Mouse (Mus musculus) ZHBTc4 (cell line): Measurements from ENCODE around the gene Mthfsd.

Source experiments
- DNase-seq: peaks from one replicate; pipeline ENCODE4 v3.0.0-alpha.2; 2011; ENCODE audit warnings: low read depth, low spot score

The Mthfsd gene

GRCm38 (mm10) chr8:121073174-121074107 is 34.8 kb downstream of the Mthfsd start:
- DNase-seq, result peak; percentile 54

GRCm38 (mm10) chr8:121072406-121073130 is 35.6 kb downstream of the Mthfsd start:
- no peak for DNase-seq

DNA sequence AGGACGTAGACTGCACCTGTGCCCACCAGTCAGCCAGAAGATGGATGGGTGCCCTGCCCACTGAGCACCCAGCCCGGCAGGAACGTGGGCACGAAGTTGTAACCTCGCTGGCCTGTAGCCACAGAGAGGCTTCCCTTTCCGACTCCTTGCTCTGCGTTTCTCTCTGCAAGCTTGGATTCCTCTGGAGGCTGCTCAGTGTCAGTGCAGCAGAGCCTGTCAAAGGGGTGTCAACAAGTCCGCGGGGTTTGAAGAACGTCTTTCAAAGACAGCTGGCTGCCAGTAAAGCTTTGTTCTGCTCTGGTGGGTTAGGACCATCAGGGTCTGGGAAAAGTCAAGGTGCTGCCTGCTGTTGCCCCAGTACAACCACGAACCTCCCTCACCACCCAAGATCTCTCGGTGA is 36.7 kb downstream of the Mthfsd start:
- peak; percentile 25 for DNase-seq

- no peak for DNase-seq
These were observed 44.5 kb downstream of the Mthfsd start for GRCm38 (mm10) chr8:121063649-121064048.

GRCm38 (mm10) chr8:121062521-121062920 is 45.7 kb downstream of the Mthfsd start:
- DNase-seq, result no peak

DNA sequence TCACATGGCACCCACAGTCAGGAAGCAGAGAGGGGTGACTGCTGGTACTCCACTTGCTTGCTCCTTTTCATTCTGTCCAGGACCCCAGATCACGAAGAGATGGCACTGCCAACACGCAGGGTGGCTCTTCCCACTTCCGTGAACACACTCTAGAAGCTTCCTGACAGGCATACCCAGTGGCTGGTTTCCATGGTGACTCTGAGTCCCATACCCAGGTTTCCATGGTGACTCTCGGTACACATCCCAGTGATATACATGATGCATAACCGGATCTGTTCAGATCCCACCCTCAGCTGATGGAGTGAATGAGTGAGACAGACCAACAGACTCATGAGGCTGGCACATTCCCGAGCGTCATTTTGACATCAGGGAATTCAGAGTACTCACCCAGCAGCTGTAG is 49.1 kb downstream of the Mthfsd start:
- DNase-seq, result no peak

- no peak for DNase-seq
These were observed 50.1 kb downstream of the Mthfsd start for GRCm38 (mm10) chr8:121058081-121058480.

- DNase-seq, result peak; percentile 33
These were observed 60.8 kb downstream of the Mthfsd start for GRCm38 (mm10) chr8:121047441-121047840.

- no peak for DNase-seq
These were observed 64.3 kb downstream of the Mthfsd start for GRCm38 (mm10) chr8:121043719-121044440.
